Mouse (Mus musculus): ENCODE data around the gene Gtf2ird2.

Gtf2ird2 gene

GRCm38 (mm10) chr5:134266404-134266803 is 82.6 kb downstream of the Gtf2ird2 start:
- no peak for ATAC-seq (ENCODE audit: low TSS enrichment)

GRCm38 (mm10) chr5:134268751-134269150 is 84.9 kb downstream of the Gtf2ird2 start:
- no peak for ATAC-seq (ENCODE audit: low TSS enrichment)

- no peak for ATAC-seq (ENCODE audit: low TSS enrichment)
Observed at GRCm38 (mm10) chr5:134269751-134270150, 85.9 kb downstream of the Gtf2ird2 start.

GRCm38 (mm10) chr5:134270566-134270965 is 86.7 kb downstream of the Gtf2ird2 start:
- no peak for ATAC-seq (ENCODE audit: low TSS enrichment)

GRCm38 (mm10) chr5:134271421-134271820 is 87.6 kb downstream of the Gtf2ird2 start:
- no peak for ATAC-seq (ENCODE audit: low TSS enrichment)

GRCm38 (mm10) chr5:134272761-134273160 is 88.9 kb downstream of the Gtf2ird2 start:
- ATAC-seq (ENCODE audit: low TSS enrichment), result no peak

- no peak for ATAC-seq (ENCODE audit: low TSS enrichment)
Observed at GRCm38 (mm10) chr5:134273761-134274160, 89.9 kb downstream of the Gtf2ird2 start.

All from frontal cortex, adult (tissue).